Mouse (Mus musculus) stomach, postnatal 0 days (tissue): ENCODE results near the gene Ccdc84. TPM values are rescaled to one million over a fixed set of nuclear protein-coding genes. Genes with fewer than 3 reads are reported as not detected.
A peak's percentile ranks its signal among the peaks of the same experiment; 100 is the strongest.

Experiments used
- ATAC-seq: fragments of 200-750 bp; cut with Nextera tagmentation; 2 replicates; pipeline ENCODE4 v1.8.0; 2017; ENCODE audit not compliant: low FRiP score, low TSS enrichment
- DNase-seq: peaks from one replicate; pipeline ENCODE4 v3.0.0-alpha.2; 2016; ENCODE audit warnings: low spot score
- H3K27ac ChIP-seq: fragments of 300-500 bp; sonication (generic); replicated peaks from 2 replicates; pipeline ENCODE4 v1.5.1; 2014; ENCODE audit warnings: mild to moderate bottlenecking, control low read depth
- H3K27me3 ChIP-seq: fragments of 300-500 bp; sonication (generic); 2 replicates; pipeline ENCODE4 v1.6.1; 2014; ENCODE audit warnings: low read length; ENCODE audit not compliant: control insufficient read depth, insufficient read depth
- H3K36me3 ChIP-seq: fragments of 300-500 bp; sonication (generic); 2 replicates; pipeline ENCODE4 v1.6.1; 2014; ENCODE audit warnings: low read length, mixed read lengths; ENCODE audit not compliant: control insufficient read depth, insufficient read depth
- H3K4me1 ChIP-seq: fragments of 300-500 bp; sonication (generic); replicated peaks from 2 replicates; pipeline ENCODE4 v1.6.1; 2014; ENCODE audit warnings: antibody characterized with exemption; ENCODE audit not compliant: control insufficient read depth, insufficient read depth
- H3K4me2 ChIP-seq: fragments of 300-500 bp; sonication (generic); replicated peaks from 2 replicates; pipeline ENCODE4 v1.6.1; 2014; ENCODE audit warnings: low read depth, mild to moderate bottlenecking, control low read depth, moderate library complexity
- H3K4me3 ChIP-seq: fragments of 300-500 bp; sonication (generic); 2 replicates; pipeline ENCODE4 v1.5.1; 2014; ENCODE audit warnings: low read depth, low read length, control low read depth
- H3K9ac ChIP-seq: fragments of 300-500 bp; sonication (generic); 2 replicates; pipeline ENCODE4 v1.6.1; 2014; ENCODE audit warnings: mild to moderate bottlenecking, low read length, control low read depth, mixed read lengths
- H3K9me3 ChIP-seq: fragments of 300-500 bp; sonication (generic); 2 replicates; pipeline ENCODE4 v1.6.1; 2016; ENCODE audit warnings: low read length; ENCODE audit not compliant: control insufficient read depth
- CTCF ChIP-seq: IDR thresholded peaks from 2 replicates; pipeline ENCODE4 v1.5.1; 2016; ENCODE audit warnings: antibody characterized with exemption, low read depth, mild to moderate bottlenecking, moderate library complexity
- EP300 ChIP-seq: optimal IDR thresholded peaks from 2 replicates; pipeline ENCODE3; 2016; ENCODE audit warnings: antibody characterized with exemption
- whole genome bisulfite sequencing: fragments of 180-500 bp; shearing (Covaris S2); extraction: QIAGEN DNeasy Blood & Tissue Kit; methylation state at CpG from one replicate; pipeline ENCODE4 v1.1.7; 2014; 5-methylcytosine and 5-hydroxymethylcytosine counted together
- polyA plus RNA-seq: library from polyadenylated mRNA; unstranded; fragments of >200 nt; fragmentation: Nextera tagmentation; extraction: Ambion mirVana; gene quantifications from 2 replicates; pipeline ENCODE4 v1.2.1, GENCODE M21; 2015

Ccdc84 gene
- polyA plus RNA-seq, 1 experiment from 2014 or later: 16.4 TPM

GRCm38 (mm10) chr9:44405011-44405410, 13.4 kb downstream of the Ccdc84 start:
- no peak overlapping the region for H3K4me2 ChIP-seq
- no peak overlapping the region for H3K9ac ChIP-seq
- H3K4me3 ChIP-seq: no peak overlapping the region
- H3K36me3 ChIP-seq: peaks cover 19% of the 10 kb centered on the region
- H3K27ac ChIP-seq: no peak overlapping the region
- ATAC-seq: no peak; the same call in 1 of the 2 replicates
- H3K4me1 ChIP-seq: no peaks in the 10 kb centered on the region
- DNase-seq: no peak
- no peak for TF ChIP-seq CTCF
- no peak for TF ChIP-seq EP300
- no peaks in the 10 kb centered on the region for H3K9me3 ChIP-seq
- H3K27me3 ChIP-seq: no peaks in the 10 kb centered on the region
- 56% methylated on average over 3 of the region's 3 CpGs for WGBS

DNA sequence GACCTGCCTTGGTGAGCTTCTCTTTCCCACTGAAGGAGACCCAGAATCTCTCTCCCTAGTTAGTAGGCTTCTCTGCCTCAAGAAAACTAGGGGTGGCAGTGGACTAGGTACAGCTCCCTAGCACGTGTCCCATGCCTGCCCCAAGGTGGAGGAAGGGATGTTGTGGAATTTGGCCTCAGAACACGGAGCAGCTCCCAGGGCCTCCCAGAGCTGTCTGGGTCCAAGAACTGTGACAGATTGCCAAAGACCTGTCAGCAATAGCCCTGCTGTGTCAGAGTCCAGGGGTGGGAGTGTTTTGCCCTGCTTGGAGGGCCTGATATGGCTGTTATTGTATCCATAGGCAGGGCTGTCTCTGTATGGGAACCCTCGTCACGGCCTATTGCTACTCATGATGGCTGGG, 17.3 kb downstream of the Ccdc84 start:
- no peaks in the 10 kb centered on the region for H3K4me1 ChIP-seq
- no peak overlapping the region for H3K9ac ChIP-seq
- TF ChIP-seq EP300 (no peak), CTCF (no peak)
- WGBS: 64% methylated on average over 4 of the region's 4 CpGs
- DNase-seq (no peak), ATAC-seq (no peak)
- H3K4me3 ChIP-seq: no peak overlapping the region
- H3K27ac ChIP-seq: no peak overlapping the region
- peaks cover 19% of the 10 kb centered on the region for H3K36me3 ChIP-seq
- H3K4me2 ChIP-seq: no peak overlapping the region
- no peaks in the 10 kb centered on the region for H3K9me3 ChIP-seq
- no peaks in the 10 kb centered on the region for H3K27me3 ChIP-seq

DNA sequence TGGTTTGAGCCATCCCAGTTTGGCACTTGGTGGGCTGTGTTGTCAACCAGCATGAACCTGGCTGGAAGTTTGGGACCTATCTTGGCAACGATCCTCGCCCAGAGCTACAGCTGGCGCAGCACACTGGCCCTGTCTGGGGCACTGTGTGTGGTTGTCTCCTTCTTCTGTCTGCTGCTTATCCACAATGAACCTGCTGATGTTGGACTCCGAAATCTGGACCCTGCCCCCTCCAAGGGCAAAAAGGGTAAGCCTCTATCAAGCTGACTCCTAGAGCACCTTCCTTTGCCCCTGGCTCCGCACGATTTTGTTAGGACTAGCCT, 18.6 kb downstream of the Ccdc84 start:
- H3K36me3 ChIP-seq: peaks cover 19% of the 10 kb centered on the region
- WGBS: 92% methylated on average over 6 of the region's 6 CpGs
- H3K9me3 ChIP-seq: no peaks in the 10 kb centered on the region
- H3K27me3 ChIP-seq: no peaks in the 10 kb centered on the region
- ATAC-seq (no peak), DNase-seq (no peak)
- H3K4me1 ChIP-seq: no peaks in the 10 kb centered on the region
- H3K4me3 ChIP-seq: no peak overlapping the region
- no peak overlapping the region for H3K27ac ChIP-seq
- H3K4me2 ChIP-seq: no peak overlapping the region
- no peak overlapping the region for H3K9ac ChIP-seq
- no peak for TF ChIP-seq CTCF
- TF ChIP-seq EP300: no peak

GRCm38 (mm10) chr9:44399114-44399794, 19.1 kb downstream of the Ccdc84 start:
- no peaks in the 10 kb centered on the region for H3K4me1 ChIP-seq
- 0 out of 2 replicates have a peak overlapping the region, but pooled peaks have one; percentile 8 for H3K9ac ChIP-seq
- H3K27ac ChIP-seq: no peak overlapping the region
- no peak overlapping the region for H3K4me2 ChIP-seq
- ATAC-seq (no peak), DNase-seq (no peak)
- no peaks in the 10 kb centered on the region for H3K27me3 ChIP-seq
- no peak for TF ChIP-seq EP300
- no peak for TF ChIP-seq CTCF
- 78% methylated on average over 13 of the region's 13 CpGs for WGBS
- H3K9me3 ChIP-seq: no peaks in the 10 kb centered on the region
- H3K4me3 ChIP-seq: no peak overlapping the region
- H3K36me3 ChIP-seq: peaks cover 19% of the 10 kb centered on the region

- no peaks in the 10 kb centered on the region for H3K4me1 ChIP-seq
- peak overlapping the region; percentile 8; the same call in 1 of the 2 replicates for H3K9ac ChIP-seq
- no peak overlapping the region for H3K27ac ChIP-seq
- H3K4me2 ChIP-seq: no peak overlapping the region
- no peak for ATAC-seq
- H3K27me3 ChIP-seq: no peaks in the 10 kb centered on the region
- WGBS: 69% methylated on average over 9 of the region's 9 CpGs
- no peaks in the 10 kb centered on the region for H3K9me3 ChIP-seq
- peaks cover 16% of the 10 kb centered on the region for H3K36me3 ChIP-seq
- TF ChIP-seq EP300 (no peak), CTCF (no peak)
- no peak overlapping the region for H3K4me3 ChIP-seq
- DNase-seq: no peak
Observed at GRCm38 (mm10) chr9:44398551-44398950, 19.8 kb downstream of the Ccdc84 start.

GRCm38 (mm10) chr9:44398087-44398486, 20.3 kb downstream of the Ccdc84 start:
- H3K4me2 ChIP-seq: peak overlapping the region; percentile 93
- H3K27me3 ChIP-seq: no peaks in the 10 kb centered on the region
- H3K36me3 ChIP-seq: peaks cover 16% of the 10 kb centered on the region
- WGBS: 28% methylated on average over 4 of the region's 4 CpGs
- ATAC-seq (no peak), DNase-seq (peak; percentile 37)
- TF ChIP-seq CTCF (no peak), EP300 (no peak)
- peak overlapping the region; percentile 41; the same call in 1 of the 2 replicates for H3K27ac ChIP-seq
- H3K9me3 ChIP-seq: no peaks in the 10 kb centered on the region
- H3K9ac ChIP-seq: no peak overlapping the region; the same call in 1 of the 2 replicates
- H3K4me3 ChIP-seq: no peak overlapping the region
- no peaks in the 10 kb centered on the region for H3K4me1 ChIP-seq
